Mouse (Mus musculus) cerebellum, postnatal 4 days (tissue): Measurements from ENCODE around the gene Tmem198b.

ENCODE experiments used
- DNase-seq, 2 experiments: peaks; one replicate each; pipeline ENCODE4 v3.0.0; 2022; ENCODE audit warnings: low spot score in 2 of 2, mixed read lengths in 1 of 2

The Tmem198b gene

GRCm38 (mm10) chr10:128801981-128802495, 2.1 kb downstream of the Tmem198b start:
- DNase-seq = no peak

- DNase-seq = no peak
Measured at GRCm38 (mm10) chr10:128798676-128799075, 5.5 kb downstream of the Tmem198b start.

- DNase-seq = peak in 1 of 2 experiments; percentile 6
Measured at GRCm38 (mm10) chr10:128795581-128795980, 8.6 kb downstream of the Tmem198b start.

DNA sequence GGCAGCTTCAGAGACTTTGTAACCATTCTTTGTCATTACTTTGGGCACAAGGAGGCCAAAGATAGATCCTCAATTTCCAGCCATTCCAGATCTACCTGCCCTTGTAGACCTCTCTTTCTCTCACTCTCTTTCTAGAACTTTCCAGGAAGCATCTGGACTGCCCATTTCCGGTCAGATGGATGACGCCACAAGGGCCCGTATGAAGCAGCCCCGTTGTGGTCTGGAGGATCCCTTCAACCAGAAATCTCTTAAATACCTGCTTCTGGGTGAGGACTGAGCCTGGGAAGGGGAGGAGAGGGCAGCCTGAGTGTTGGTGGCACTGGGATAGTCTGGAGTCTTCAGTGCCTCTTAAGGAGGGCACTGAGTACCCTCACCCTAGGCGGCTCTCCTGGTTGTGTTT, 9.8 kb downstream of the Tmem198b start:
- DNase-seq = no peak

- DNase-seq = no peak
Measured at GRCm38 (mm10) chr10:128793258-128793657, 10.9 kb downstream of the Tmem198b start.

- DNase-seq = no peak
Measured at GRCm38 (mm10) chr10:128792041-128792440, 12.1 kb downstream of the Tmem198b start.

DNA sequence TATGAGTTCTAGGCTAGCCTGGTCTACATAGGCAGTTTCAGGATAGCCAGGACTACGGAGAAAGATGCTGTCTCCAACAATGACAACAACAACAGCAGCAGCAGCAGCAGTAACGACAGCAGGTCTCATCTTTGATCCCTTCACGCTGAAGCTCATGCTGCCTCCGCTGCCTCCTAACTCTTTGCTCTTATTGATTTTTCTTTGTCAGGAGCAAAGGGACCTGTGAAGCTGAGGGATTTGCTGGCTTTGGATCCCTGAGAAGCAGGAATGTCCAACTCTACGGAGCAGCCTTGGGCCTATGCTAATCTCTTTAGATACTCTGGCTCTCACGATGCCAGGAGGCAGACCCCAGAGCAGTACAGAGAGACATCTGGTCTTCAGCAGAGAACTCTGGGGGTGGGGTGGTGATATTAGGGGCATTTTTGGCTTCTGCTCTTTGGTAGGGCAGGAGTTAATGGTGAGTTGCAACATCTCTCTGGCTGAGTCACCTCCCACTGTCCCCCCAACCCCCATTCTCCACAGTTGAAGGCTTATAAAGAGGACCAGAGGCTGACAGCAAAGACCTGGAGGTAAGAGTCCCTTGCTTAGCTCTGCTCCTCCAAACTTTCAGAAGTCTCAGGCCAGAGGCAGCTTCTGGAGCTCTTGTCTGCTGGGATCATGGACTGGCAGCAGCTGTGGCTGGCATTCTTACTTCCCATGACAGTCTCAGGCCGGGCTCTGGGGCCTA, 13.6 kb downstream of the Tmem198b start, which contains the start of gene Mmp19:
Mmp19 (plus strand) TSS at position 513 of the 727 bp plus-strand sequence.
- no peak for DNase-seq

GRCm38 (mm10) chr10:128780200-128780599, 24.0 kb downstream of the Tmem198b start:
- no peak for DNase-seq

DNA sequence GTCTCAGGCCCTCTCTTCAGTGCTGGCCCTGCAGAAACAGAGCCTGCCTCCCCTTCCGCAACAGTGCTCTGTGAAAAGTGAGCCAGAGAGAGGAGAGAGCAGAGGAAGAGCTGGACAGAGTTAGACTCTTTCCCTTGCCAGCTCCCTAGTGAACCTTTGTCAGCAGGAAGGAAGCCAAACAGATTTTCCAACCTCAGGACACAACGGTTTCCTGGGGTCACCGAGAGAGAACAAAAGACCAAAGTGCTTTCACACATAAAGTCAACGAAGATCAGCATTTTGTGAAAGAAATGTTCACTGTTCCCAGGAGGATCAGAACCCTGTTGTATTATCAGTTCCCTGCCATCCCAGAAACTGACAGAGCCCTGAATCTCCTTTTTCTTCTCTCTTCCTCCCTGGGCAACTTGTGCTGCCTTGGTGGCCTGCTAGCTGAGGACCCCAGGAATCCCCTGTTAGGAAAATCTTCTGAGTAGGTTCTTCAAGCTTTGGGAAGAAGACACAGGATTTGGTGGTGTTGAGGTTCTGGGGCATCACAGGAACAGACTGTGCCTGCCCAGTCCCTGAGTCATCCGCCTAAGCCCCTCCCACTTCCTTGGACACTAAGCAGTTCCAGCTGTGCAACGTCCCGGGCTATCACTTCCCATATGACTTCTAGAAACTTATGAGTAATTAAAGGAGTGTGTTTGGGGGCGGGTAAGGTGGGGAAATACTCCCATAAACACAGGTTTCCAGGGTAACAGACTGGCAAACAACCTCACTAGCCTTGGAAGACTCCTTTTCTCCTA, 25.0 kb downstream of the Tmem198b start:
- DNase-seq = no peak

DNA sequence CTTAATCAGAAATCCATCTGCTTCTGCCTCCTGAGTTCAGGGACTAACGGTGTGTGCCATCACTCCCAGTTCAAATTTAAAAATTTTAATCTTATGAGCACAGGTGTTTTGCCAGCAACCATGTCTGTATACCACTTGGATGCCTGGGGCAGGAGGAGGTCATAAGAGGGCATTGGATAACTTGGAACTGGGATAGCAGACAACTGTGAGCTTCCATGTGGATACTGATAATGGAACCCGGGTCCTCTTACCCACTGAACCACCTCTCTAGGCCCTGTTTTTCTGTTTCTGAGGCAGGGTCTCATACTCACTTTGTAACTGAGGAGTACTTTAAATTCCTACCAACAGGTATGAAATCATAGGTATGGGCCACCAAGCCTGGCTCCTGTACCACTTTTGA, 25.7 kb downstream of the Tmem198b start:
- no peak for DNase-seq

DNA sequence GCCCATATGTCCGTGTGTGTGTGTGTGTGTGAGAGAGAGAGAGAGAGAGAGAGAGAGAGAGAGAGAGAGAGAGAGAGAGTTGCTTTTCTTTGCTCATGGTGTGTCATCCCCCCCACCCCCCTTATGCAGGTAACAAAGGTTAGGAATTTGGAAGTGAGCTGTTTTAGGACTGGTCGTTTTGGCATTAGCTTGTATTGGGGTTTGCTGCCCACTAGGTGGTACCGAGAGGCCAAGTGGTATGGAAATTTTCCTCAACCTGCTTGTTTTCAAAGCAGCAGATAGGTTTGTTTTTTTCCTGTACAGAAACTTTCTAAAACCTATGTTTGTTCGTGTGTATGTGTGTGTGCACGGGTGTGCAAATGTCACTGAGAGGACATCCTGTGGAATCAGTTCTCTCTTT, 30.5 kb downstream of the Tmem198b start:
- DNase-seq = no peak

DNA sequence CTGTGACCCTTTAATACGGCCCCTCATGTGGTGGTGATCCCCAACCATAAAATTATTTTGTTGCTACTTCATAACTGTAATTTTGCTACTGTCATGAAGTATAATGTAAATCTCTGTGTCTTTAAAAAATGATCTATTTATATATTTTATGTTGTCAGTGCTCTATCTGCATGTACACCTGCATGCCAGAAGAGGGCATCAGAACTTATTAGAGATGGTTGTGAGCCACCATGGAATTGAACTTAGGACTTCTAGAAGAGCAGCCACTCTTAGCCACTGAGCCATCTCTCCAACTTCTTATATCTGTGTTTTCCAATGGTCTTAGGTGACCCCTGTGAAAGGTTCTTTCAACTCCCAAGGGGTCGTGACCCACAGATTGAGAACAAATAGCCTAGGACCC, 31.3 kb downstream of the Tmem198b start:
- no peak for DNase-seq
